Mouse (Mus musculus) frontal cortex, postnatal 14 days (tissue): ENCODE data around the gene D8Ertd738e.

Source experiments
- DNase-seq, 2 experiments: peaks; one replicate each; pipeline ENCODE4 v3.0.0; 2022; ENCODE audit warnings: low spot score in 2 of 2

The D8Ertd738e gene

DNA sequence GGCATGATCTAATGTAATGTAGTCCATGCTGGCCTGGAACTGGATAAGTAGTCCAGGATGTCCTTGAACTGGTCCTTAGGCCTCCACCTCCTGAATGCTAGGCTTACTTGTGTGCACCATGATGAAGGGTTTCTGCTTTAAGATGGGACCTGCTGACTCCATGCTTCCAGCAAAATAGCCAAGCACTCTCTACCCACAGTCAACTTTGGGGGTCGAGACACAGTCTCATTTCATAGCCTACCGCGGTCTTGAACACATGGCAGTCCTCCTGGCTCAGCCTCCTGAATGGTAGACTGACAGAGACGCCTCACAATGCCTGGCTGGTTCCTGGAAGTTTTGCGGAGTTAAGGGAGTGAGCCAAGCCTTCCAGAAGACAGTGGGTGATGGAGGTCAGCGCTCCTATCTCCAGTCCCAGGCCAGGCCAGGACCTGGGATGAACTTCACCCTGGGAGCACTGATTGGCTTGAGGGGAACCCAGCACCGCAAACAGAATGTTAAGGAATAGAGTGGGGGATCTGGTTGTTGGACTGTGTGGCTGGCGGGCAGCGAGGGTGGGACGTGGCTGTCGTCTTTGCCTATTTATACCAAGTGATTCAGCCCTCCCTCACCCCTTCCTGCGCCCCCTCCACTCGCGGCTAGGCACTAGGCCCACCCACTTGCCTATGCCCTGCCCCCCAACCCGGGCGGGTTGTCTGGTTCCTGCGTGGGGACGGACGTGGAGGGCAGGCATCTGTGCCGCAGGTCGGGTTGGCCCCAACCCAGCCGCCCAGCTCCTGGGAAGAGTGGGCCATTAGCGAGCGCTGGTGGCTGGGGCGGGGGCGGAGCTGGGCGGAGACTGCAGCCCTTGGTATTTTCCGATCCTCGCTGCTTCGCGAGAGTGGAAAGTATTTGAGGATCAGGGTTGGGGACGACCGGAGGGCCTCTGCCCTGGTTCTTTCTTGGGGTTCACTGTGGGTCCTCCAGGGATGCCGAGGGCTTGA, 46.3 kb downstream of the D8Ertd738e start:
- peak; percentile 61 to 73 for DNase-seq

DNA sequence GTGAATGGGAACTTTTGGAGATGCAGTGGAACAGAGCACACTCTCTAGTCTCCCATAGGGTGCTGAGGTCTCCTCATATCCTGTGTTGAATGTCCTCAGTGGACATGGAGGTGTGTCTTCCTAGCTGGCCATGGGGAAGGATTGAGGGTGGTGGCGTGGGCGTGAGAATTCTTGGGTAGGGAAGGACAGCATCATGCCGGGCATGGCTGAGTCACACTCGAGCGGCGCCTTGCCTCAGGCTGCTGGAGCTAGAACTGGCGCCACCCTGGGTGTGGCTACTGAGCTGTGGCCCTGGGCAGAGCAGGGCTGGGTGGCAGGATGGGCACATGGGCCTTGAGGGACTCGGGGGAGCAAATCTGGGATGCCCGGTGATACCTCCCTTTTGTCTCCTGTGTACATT, 47.1 kb downstream of the D8Ertd738e start:
- no peak for DNase-seq

DNA sequence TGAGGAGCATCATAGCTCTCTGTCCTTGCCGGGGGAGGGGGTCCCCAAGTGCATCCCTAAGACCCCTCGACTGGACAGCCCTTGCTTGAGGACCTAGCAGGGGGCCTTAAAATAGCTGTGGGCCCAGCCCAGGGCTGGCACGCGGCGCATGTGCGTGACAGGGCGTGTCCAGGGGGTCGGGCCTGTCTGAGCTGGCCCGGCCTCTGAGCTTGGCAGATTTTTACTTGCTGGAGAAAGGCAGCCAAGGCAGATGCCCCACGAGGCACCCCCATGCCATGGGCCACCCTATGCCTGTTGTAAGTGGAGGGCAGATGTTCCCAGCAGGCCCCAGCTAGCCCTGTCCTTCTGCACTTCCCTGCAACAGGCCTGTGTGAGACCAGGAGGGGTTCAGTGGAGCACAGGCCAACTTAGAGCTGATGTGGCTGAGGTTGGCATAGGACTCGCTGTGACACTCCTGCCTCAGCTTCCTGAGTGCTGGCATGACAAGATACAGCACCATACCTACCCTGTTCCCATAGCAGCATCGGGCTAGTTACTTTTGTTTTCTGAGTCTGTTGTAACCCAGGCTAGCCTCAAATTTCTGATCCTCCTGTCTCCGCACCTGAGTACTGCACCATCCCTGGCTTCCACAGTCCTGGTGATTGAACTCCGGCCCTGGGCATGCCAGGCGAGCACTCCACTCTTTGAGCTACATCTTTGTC, 47.8 kb downstream of the D8Ertd738e start:
- peak in 1 of 2 experiments; percentile 43 for DNase-seq

DNA sequence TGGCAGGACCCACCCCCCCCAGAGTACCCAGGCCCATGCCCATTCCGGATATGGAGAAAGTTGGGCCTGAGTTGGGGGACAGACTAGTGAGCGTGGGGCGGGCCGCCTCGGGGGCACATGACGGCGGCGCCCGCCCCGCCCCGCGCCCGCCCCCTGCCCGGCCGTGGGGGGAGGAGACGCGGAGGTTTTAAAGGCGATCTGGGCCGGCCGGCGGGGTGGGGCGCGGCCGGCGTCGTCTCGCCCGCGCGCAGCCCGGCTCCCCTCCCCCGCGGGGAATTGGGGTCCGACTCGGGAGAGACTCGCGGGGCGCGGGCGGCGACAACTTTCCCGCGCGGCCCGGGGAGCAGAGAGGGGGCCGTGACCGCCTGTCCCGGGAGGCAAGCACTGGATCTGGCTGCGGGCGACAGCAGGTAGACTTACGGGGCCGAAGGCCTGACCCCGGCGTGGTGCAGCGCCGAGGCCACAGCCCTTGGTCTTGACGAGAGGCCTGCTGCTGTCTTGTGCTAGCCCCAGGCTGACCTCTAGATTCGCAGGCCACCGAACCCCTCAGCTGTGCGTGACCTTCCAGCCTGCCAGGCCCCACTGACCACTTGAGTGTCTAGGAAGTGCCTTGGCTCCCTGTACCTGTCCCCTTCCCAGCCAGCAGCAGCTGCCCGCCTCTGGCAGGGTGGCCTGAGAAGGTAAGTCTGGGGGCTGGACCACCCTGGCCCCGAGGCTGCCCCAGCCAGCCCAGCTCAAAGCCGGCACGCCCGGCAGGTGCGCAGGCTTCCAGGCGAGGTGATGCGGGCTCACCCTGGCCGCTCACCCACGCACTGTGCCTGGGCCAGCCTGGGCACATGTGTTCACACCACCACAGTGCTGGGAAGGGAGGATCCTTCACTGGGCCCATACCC, 48.6 kb downstream of the D8Ertd738e start:
- DNase-seq, result no peak

DNA sequence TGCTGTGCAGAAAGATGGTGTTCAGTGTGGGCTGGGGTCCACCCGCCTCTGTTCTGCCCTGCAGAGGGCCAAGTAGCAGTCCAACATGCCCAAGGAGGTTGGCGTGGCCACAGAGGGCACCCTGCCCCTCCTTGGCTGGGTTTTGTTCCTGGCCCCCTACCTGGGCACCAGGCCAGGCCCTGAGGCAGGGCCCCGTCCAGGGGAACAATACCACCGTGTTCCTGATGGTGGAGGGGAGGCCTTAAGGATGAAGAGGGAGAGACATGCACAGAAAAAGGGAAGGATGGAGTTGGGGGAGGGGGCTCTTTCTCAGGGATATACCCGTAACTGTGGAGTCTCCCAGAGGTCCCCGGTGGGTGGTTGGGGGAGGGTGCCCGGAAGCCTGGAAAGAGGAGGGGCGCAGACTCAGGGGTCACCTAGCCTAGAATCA, 49.4 kb downstream of the D8Ertd738e start:
- no peak for DNase-seq

DNA sequence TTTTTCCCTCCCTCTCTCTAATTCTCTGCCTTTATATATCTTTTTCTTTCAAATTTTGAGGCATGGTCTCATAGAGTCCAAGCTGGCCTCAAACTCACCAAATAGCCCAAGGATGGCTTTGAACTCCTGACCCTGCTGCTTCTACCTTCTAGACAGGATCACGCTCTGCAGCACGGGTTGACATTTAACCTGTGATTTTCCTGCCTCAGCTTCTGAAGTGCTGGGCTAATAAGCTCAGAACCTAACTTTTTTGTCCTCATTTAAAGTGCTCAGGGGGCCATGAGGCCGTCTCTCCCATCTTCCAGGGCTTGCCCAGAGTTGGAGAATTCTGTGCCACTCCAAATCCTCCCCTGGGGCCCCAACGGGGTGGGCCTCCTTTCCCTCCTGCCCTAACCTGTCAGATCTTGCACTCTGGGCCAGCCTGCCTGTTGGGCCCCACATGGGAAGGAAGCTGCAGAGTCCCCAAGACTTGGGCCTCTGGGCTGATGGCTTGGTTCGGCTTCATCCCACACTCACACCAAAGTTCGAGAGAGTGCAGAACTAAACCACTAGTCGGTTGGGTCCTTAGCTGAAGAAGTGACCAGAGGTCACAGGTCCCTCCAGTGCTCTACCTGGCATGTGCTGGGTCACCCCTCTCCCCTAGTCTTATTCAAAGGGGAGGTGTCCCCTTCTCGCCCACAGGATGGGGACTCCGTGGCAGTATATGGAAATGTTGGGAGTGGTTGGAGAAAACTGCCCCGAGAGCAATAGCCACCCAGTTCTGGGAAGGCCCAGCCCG, 50.0 kb downstream of the D8Ertd738e start:
- DNase-seq, result no peak

DNA sequence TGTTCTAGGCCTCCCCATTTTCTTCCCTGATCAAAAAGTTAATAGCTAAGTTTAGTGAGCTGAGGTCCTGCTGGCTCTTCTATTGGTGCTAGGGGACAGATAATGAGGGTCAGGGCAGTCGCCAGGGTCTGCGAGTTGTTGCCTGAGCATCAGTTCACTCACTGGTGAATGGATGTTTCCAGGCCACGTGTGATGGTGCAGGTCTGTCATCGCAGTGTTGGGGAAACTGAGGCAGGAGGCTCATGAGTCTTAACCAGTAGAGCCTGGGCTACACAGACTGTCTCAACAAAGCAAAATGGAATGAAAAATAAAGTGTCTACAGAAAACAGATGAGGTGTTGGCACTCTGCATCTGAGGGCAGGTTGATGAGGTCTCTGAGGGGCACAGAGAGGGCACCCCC, 50.6 kb downstream of the D8Ertd738e start:
- no peak for DNase-seq

DNA sequence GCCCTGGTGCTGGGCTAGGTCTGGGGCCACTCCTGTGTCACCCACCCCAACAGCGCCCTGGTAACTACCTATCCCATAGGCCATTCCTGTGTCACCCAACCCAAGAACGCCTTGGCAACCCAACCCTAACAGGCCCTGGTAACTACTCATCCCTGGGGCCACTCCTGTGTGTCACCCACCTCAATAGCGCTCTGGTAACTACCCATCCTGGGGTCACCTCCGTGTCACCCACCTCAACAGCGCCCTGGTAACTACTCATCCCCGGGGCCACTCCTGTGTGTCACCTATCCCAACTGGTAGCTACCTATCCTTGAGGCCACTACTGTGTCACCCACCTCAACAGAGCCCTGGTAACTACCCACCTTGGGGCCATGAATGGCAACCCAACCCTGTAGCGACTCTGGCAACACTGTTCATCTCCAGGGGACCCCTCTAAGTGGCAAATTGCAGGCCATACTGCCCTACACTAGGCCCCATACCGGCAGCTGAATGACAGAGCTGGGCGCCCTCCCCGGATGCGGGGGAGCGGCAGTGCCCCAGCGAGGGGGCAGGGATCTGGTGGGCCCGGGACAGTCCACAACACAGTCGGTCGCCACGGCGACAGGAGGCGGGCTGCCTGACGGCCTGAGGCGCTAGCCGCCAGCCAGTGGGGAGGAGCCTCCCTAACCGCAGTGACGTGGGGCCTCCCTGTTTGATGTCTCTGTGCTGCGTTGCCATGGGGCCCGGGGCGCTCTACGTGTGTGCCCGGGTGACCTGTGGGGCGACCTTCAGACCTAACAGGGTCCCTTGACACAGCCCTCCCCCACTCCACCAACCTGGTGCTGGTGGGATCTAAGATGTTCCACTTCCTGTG, 51.4 kb downstream of the D8Ertd738e start:
- peak; percentile 73 to 78 for DNase-seq

DNA sequence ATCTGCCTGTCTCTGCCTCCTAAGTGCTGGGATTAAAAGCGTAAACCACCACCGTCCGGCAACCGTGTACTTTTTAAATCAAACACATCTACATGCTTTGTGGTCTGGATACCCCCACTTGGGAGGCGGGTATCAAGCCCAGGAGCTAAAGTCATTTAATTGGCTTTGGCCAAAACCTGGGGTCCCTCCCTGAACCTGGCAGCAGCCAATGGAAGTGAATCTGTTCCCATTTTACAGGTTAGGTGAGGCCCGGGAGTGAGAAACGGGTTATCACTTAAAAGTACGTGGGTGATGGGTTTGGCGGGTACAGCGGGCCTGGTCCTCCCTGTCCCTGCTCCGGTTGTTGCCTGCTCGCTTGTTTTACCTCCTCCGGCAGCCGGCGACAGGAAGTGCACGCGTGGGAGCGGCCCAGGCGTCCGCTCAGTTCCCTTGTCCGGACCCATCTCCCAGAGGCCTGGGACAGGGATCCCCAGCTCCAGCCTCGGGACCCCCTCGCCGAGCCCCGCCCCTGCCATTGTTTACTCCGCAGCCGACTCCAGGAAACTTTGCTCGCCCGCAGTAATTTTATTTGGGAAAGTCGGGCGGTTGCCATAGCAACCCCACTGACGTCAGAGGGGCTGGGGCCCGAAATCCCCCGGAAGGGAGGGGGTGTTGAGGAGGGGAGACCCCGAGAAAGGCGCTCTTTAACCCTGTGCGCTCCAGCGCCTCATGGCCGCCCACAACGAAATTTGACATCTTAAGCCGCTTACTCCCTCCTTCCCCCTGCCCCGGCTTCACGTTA, 52.2 kb downstream of the D8Ertd738e start:
- DNase-seq, result peak; percentile 68
